Mouse (Mus musculus) megakaryocyte, embryonic 14.5 days (primary cell): ENCODE results near the gene Hecw1.

Experiments used
- FLI1 ChIP-seq: IDR thresholded peaks from 2 replicates; pipeline ENCODE4 v1.6.1; 2012; ENCODE audit warnings: low read length, inconsistent platforms, mixed read lengths
- GATA1 ChIP-seq: IDR thresholded peaks from 3 replicates; pipeline ENCODE4 v1.6.1; 2012; ENCODE audit warnings: mixed read lengths, low read length, inconsistent platforms, borderline replicate concordance

DNA sequence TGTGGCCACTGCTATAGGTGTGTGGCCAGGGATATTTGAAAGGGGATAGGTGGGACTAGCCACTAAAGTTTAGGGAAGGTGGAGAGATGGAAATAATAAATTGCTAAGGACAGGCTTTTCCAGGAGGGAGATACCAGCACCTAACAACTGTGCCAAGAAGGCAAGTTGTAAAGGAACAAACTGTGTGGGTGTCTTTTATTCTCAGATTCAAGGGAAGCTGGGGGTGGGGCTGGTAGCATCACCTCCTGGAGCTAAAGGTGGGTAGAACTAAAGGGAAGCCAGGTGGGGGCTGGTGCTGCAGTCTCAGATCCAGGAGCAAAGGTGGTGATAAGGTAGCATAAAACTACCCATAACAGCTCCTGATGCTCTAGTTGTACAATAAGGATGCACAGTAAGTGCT is 251.6 kb downstream of the Hecw1 start:
- TF ChIP-seq GATA1 = no peak
- TF ChIP-seq FLI1 = no peak
